Mouse (Mus musculus): ENCODE results near the gene Txn1.

Txn1 gene

GRCm38 (mm10) chr4:57956029-57956960 lies at the start of gene Txn1:
TSS of gene Txn1 (minus strand) at chr4:57956411.
- peak; percentile 98 to 99 for DNase-seq

- DNase-seq: no peak
These were observed 47.3 kb upstream of the Txn1 start for GRCm38 (mm10) chr4:58003501-58003900.

- no peak for DNase-seq
These were observed 35.2 kb upstream of the Txn1 start for GRCm38 (mm10) chr4:57991425-57991824.

- no peak for DNase-seq
These were observed 18.3 kb upstream of the Txn1 start for GRCm38 (mm10) chr4:57974400-57975117.

DNA sequence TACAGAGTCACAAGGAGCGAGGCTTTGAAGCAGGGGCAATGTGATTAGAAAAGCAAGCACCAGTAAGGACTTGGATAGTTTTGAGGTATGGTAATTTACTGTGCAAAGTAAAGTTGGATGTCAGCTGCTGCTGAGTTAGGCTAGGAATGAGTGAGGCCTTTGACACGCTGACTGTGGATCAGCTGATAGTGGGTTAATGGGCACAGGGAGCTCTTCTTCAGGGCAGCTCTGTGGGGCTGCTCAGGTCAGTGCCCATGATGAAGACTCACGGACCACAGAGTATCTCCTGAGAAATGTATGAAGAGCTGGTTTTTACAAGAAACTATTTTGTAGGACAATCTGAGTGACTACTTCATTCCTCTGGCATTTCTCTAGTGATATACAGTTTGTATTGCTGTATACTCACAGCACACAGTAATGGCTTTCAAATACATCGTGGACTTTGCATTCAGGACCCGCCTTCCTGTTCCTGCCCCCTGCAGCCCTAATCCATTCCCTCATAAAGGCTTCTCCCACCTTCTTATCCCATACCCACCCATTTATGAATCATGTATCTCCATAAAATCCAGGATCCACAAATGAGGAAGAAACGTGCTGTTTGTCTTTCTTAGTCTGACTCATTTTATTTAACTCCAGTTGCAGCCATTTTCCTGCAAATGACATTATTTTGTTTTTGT lies 17.5 kb upstream of the Txn1 start:
- DNase-seq: no peak

- DNase-seq: no peak
These were observed 14.1 kb upstream of the Txn1 start for GRCm38 (mm10) chr4:57970285-57970684.

DNA sequence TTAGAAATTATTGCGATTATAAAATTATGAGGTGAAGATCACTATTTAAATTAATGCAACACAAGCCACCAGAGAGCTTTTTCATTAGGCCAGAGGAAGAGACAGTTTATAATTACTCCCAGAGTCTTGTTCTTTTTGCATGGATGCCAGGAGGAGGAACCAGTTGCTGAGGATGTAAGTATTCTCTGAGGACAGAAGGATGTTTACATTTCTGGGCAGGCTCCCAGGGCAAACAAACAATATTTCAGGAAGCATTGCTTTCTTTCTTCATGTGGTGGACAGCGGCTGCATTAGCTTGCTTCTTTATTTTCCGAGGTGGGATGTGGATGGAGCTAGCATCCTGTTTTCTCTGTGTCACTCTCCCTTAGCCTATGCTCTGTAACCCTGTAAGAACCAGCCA lies 11.0 kb upstream of the Txn1 start:
- DNase-seq: no peak

DNA sequence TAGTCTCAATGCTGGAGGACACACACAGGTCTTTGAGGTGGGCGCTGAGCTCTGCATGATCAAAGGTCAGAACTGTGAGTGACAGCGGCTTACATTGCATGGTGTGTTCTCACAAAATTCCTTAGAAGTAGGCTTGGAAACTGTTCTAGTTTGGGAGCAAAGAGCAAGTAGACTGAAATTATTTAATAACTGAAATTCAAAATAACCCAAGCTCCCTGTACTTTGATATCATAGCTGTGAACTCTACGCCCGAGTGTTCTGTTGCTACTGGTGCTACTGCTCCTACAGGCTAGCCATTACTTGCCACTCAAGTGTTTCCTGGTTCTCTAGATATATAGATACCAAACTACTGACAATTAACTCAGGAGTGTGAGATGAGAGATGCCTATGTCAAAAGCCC lies 9.3 kb upstream of the Txn1 start:
- no peak for DNase-seq

- DNase-seq: no peak
These were observed 7.9 kb upstream of the Txn1 start for GRCm38 (mm10) chr4:57964143-57964542.

GRCm38 (mm10) chr4:57959056-57959455 lies 2.8 kb upstream of the Txn1 start:
- DNase-seq: no peak

DNA sequence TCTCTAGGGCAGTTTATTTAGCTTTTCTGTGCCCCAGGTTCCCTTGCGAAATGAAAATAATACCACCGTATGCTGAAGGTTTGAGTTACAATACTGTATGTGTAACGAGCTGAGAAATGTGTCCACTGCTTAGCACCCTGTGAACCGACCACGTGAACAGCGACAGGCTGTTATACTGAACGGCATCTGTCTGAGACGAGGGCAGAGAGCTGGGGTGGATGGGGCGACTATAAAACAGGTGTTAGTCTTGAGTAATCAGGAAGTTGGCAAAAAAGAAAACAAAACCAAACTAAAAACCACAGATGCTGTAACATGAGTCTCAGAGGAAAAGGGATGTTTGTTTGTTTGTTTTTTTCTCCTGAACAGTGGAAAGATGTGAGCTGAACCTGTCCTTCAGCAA lies 1.9 kb upstream of the Txn1 start:
- DNase-seq: no peak

DNA sequence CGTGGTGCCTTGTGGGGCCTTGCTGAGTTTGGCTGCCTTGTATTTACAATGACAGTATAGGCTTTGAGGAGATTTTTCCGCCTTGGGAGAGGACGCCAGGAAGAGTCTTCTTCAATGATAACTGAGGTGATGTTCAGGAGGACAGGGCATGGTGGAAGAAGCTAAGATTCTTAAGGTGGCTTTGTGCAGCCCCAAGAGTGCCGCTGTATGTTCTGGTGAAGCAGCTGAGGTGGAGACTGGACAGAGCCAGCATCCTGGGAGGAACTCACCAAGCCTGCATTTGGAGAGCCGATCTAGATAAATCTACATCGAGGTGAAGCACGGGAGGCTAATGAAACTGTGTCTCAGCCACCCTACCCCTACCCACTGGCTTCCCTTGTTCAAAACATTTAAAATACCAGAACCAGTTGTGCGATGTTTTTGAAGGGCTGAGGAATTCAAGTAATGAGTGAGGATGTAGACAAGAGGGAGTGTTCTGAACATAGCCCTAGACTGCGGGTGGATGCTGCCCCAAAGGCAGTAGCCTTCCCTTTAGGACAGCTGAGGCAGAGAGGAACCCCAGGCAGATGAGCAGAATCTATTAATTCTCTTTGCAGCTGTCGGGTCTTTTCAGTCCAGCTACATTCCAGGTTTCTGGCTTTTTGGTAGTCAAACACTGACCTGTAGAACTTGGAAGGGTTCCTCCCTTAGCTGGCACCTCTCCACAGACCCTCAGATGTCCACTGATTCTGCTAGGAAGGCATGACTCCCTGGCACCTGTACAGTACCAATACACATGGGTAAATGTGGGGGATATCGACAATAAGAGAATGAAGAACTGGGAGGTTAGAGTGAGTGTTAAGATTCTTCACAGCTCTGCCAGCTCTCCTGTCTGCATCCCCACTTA lies 1.2 kb upstream of the Txn1 start:
- DNase-seq: no peak

GRCm38 (mm10) chr4:57955544-57955958 lies 660 bp downstream of the Txn1 start:
- DNase-seq: peak; percentile 74 to 83

DNA sequence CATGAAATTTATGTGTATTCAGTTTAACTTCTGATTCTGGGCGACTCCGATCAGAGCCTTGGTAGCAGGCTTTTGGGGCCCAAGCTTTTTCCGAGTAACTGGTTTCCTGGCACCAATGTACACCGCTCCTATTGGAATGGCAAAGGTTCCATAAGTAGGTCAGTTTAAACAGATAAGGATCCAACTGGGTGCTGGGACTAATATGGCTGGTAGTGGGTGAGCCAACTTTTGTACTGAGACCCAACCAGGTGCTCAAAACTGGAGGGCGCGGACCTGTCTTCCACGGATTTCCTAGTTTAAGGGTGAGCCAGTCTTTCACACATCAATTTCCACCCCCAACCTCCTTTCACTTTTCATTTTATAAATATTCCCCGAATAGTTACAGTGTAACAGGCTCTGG lies 1.2 kb downstream of the Txn1 start:
- DNase-seq: no peak

GRCm38 (mm10) chr4:57954580-57954979 lies 1.6 kb downstream of the Txn1 start:
- DNase-seq: no peak

DNA sequence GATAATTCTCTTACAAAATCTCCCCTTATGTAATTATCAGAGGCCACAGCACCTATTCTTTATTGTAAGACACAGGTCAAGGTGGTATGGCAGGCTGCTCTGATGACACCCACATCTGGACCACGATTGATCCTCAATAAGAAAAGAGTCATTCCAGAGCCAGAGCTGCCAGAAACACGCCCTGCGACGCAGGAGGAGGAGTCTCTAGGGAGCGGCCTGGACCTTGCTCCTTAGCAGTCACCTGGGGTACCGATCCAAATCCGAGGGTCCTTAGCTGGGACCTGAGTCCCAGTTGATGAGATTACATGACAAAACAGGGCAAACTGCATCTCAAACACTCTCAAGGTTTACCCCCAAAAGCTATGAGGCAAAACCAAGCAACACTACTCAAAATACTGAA lies 2.4 kb downstream of the Txn1 start:
- DNase-seq: peak; percentile 12 to 29

DNA sequence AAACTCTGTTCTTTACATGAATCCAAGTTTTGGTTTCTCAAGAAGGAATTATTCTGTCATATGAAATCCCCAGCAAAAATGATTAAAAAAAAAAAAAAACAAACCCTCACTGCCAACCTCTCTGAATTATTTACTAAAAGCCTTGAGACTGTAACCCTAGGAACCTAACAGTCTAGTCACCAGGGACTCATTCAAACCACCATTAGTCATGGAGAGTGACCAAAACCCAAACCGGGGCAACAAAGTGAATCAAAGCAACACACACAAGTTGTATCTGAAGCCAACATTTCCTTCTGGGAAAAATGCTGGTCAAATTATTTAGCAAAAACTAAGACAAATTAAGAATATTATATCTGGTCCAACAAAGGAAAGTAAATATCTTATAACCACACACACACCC lies 3.3 kb downstream of the Txn1 start:
- DNase-seq: no peak

DNA sequence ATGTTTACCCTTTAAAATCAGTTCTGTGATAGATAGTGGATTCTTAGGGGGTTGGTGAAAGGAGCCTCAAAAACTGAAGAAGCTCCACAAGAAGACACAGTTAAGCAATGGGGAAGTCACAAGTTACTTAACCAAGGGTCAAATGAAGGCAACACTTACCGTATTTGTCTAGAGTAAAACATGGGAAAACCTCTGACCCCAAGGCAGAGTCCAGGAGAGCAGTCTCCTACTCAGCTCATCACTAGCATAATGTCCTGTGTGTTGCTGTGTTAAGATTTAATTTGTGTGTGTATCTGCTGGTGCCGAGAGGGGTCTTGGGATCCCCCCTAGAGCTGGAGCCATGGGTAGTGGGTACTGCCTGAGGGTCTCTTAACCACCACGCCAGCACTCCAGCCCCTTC lies 3.8 kb downstream of the Txn1 start:
- DNase-seq: no peak

GRCm38 (mm10) chr4:57949866-57950265 lies 6.3 kb downstream of the Txn1 start:
- peak; percentile 15 to 50 for DNase-seq

DNA sequence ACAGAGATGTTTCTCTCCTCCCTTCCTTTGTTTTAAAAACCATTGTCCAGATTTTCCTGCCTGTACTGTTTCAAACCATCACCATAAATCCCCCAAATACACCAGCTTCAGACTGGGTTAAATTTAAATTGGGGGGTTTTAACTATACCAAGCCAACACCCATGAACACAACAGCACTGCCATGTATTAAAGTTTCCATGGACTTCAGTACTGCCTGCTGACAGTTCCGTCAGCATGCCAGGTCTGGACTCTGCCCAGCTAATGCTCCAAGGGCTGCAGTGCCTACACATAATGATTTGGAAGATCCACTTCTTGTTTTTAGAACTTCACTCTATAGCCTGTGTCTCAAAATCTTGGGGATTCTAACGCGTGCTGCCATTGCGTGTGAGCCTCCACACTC lies 8.7 kb downstream of the Txn1 start:
- no peak for DNase-seq

GRCm38 (mm10) chr4:57947036-57947435 lies 9.2 kb downstream of the Txn1 start:
- DNase-seq: no peak

- no peak for DNase-seq
These were observed 13.3 kb downstream of the Txn1 start for GRCm38 (mm10) chr4:57942892-57943291.
